Mouse (Mus musculus): ENCODE measurements around the gene Ier5.

DNA sequence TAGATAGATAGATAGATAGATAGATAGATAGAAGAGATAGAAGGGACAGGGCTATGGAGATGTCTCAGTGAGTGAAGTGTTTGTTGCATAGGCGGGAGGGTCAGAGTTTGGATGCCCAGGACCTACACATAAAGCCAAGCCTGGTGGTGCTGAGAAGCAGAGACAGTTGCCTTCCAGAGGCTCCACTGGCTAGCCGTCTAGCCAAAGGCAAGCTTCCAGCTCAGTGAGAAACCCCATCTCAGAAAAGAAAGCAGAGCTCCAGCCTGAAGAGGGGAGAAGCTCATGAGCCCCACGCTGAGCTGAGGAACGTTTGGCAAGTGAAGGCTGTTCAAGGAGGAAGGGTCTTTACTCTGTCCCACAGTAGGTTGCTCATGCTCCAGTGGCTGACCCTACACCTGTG is 3.2 kb upstream of the Ier5 start:
- TF ChIP-seq CTCF (IDR thresholded peaks at IDR 0.05; ENCODE audit: low read depth, low read length) (no peak), POLR2A (IDR thresholded peaks at IDR 0.05; ENCODE audit: insufficient read depth, low read length) (no peak)

Measured in ES-Bruce4 (cell line).